Mouse (Mus musculus): ENCODE measurements around the gene Rock2. TPM values are rescaled to one million over a fixed set of nuclear protein-coding genes. Genes with fewer than 3 reads are reported as not detected.

The Rock2 gene
- total and polyA plus RNA-seq, 2 experiments from 2014 or later = 10.5 to 43.1 TPM

GRCm38 (mm10) chr12:16872006-16872405, 22.7 kb upstream of the Rock2 start:
- H3K27me3 ChIP-seq (ENCODE audit: insufficient read depth, low read length) = no peaks in the 10 kb centered on the region
- no peak overlapping the region for H3K4me3 ChIP-seq (ENCODE audit: low read depth, low read length)
- H3K9me3 ChIP-seq (ENCODE audit: low read length) = no peaks in the 10 kb centered on the region
- no peak for TF ChIP-seq CTCF (IDR thresholded peaks at IDR 0.05; ENCODE audit: low read depth)
- 93% methylated on average over 1 of the region's 1 CpGs for WGBS
- ATAC-seq = no peak
- DNase-seq = no peak
- H3K4me2 ChIP-seq (ENCODE audit: low read depth) = no peak overlapping the region
- no peaks in the 10 kb centered on the region for H3K36me3 ChIP-seq (ENCODE audit: insufficient read depth)
- H3K27ac ChIP-seq (ENCODE audit: low read depth, low read length) = no peak overlapping the region
- H3K4me1 ChIP-seq (ENCODE audit: insufficient read depth) = no peaks in the 10 kb centered on the region
- H3K9ac ChIP-seq = no peak overlapping the region

- Histone ChIP-seq H3K4me3 (ENCODE audit: low read depth, low read length) (no peak overlapping the region), H3K27me3 (ENCODE audit: insufficient read depth, low read length) (no peaks in the 10 kb centered on the region), H3K4me1 (ENCODE audit: insufficient read depth) (no peaks in the 10 kb centered on the region), H3K9me3 (ENCODE audit: low read length) (no peaks in the 10 kb centered on the region), H3K4me2 (ENCODE audit: low read depth) (no peak overlapping the region), H3K9ac (no peak overlapping the region), H3K36me3 (ENCODE audit: insufficient read depth) (no peaks in the 10 kb centered on the region), H3K27ac (ENCODE audit: low read depth, low read length) (no peak overlapping the region)
- DNase-seq (no peak), ATAC-seq (no peak)
- WGBS = 85% methylated on average over 7 of the region's 7 CpGs
- TF ChIP-seq CTCF (IDR thresholded peaks at IDR 0.05; ENCODE audit: low read depth) = no peak
These were observed 21.7 kb upstream of the Rock2 start for GRCm38 (mm10) chr12:16872926-16873464.

DNA sequence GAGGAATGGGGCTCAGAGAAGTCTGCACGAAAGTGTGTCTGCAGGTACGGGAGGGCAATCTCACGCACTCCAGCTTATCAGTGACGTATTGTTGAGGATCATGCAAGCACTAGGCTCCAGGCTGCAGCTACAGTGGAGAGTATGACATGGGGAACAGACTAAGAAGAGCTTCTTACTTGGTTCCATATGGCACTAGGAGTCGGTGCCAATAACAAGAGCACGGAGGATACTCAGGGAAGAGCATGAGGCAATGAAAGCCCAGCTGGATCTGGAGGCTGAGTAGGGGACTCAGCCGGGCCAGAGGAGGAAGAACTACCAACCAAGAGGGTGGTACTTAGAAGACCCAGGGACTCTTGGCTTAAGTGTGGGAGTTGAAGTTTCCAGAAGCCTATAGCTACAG, 21.1 kb upstream of the Rock2 start:
- no peak for DNase-seq
- H3K4me2 ChIP-seq (ENCODE audit: low read depth) = no peak overlapping the region
- TF ChIP-seq CTCF (IDR thresholded peaks at IDR 0.05; ENCODE audit: low read depth) = no peak
- H3K27me3 ChIP-seq (ENCODE audit: insufficient read depth, low read length) = no peaks in the 10 kb centered on the region
- no peak overlapping the region for H3K4me3 ChIP-seq (ENCODE audit: low read depth, low read length)
- H3K9me3 ChIP-seq (ENCODE audit: low read length) = no peaks in the 10 kb centered on the region
- WGBS = 76% methylated on average over 7 of the region's 7 CpGs
- H3K9ac ChIP-seq = no peak overlapping the region
- peak; percentile 61 for ATAC-seq
- no peaks in the 10 kb centered on the region for H3K4me1 ChIP-seq (ENCODE audit: insufficient read depth)
- H3K27ac ChIP-seq (ENCODE audit: low read depth, low read length) = no peak overlapping the region
- H3K36me3 ChIP-seq (ENCODE audit: insufficient read depth) = no peaks in the 10 kb centered on the region

DNA sequence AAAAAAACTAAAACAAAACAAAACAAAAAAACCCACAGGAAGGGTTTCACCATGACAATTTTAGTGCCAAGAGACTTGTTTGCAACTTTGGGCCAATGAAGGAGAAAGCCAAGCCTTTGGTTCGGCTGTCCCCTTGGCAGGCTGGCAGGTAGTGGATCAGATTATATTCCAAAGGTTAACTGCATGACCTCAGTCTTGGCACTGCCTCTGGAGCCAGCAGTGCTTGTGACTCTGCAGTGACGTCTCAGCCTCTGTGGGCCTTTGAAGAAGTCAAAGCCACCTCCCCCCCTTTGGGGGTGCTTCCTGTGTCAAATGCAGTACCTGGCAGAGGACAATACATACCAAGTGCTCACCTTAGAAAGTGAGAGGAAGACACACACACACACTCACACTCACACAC, 20.6 kb upstream of the Rock2 start:
- no peak overlapping the region for H3K4me2 ChIP-seq (ENCODE audit: low read depth)
- H3K9ac ChIP-seq = no peak overlapping the region
- H3K4me3 ChIP-seq (ENCODE audit: low read depth, low read length) = no peak overlapping the region
- H3K9me3 ChIP-seq (ENCODE audit: low read length) = no peaks in the 10 kb centered on the region
- no peak for DNase-seq
- WGBS = 43% methylated on average over 2 of the region's 2 CpGs
- H3K27me3 ChIP-seq (ENCODE audit: insufficient read depth, low read length) = no peaks in the 10 kb centered on the region
- no peak overlapping the region for H3K27ac ChIP-seq (ENCODE audit: low read depth, low read length)
- no peak for TF ChIP-seq CTCF (IDR thresholded peaks at IDR 0.05; ENCODE audit: low read depth)
- H3K4me1 ChIP-seq (ENCODE audit: insufficient read depth) = no peaks in the 10 kb centered on the region
- no peak for ATAC-seq
- H3K36me3 ChIP-seq (ENCODE audit: insufficient read depth) = no peaks in the 10 kb centered on the region

DNA sequence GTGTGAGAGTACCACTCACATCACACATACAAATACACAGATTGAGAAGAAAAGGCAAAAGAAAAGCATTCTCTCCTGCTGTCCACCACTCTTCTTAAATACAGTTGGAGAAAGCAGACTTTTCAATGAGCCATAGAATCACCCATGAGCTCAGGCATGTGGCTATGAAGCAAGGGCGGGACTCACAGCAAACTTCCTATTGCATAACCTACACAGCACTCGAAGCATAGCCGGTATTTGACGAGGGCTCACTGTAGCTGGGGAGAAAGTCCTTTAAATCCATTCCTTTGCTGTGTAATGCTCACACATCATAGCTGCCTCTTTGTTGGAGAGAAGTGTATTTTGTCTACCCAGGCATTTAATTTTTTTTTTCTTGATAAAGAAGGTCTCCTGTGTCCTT, 19.4 kb upstream of the Rock2 start:
- Histone ChIP-seq H3K4me2 (ENCODE audit: low read depth) (no peak overlapping the region), H3K4me1 (ENCODE audit: insufficient read depth) (no peaks in the 10 kb centered on the region), H3K27ac (ENCODE audit: low read depth, low read length) (no peak overlapping the region), H3K9me3 (ENCODE audit: low read length) (no peaks in the 10 kb centered on the region), H3K9ac (no peak overlapping the region), H3K27me3 (ENCODE audit: insufficient read depth, low read length) (no peaks in the 10 kb centered on the region), H3K4me3 (ENCODE audit: low read depth, low read length) (no peak overlapping the region), H3K36me3 (ENCODE audit: insufficient read depth) (no peaks in the 10 kb centered on the region)
- no peak for DNase-seq
- no peak for ATAC-seq
- 75% methylated on average over 4 of the region's 4 CpGs for WGBS
- TF ChIP-seq CTCF (IDR thresholded peaks at IDR 0.05; ENCODE audit: low read depth) = no peak

- 0 out of 2 replicates have a peak, but pooled peaks have one; percentile 32 for ATAC-seq
- 71% methylated on average over 7 of the region's 7 CpGs for WGBS
These were observed 19.0 kb upstream of the Rock2 start for GRCm38 (mm10) chr12:16875678-16876077.

DNA sequence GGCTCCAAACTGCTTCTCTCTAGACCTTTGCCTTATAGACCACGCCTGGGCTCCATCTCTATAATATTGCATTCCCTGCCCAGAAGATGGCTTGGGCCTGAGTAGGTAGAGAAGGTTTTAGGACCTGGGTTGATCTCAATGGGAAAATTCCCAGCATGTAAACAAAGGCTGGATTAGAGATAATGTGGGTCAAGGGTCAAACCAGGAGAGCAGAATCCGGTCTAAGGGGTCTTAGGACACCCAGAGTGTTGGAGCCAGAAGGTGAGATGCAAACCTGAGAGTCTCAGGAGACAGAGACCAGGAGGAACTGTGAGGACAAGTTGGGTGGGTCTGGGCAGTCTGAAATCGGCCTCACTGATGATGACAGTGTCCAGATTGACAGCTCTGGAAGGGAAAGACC, 18.0 kb upstream of the Rock2 start:
- WGBS = 53% methylated on average over 3 of the region's 3 CpGs
- TF ChIP-seq CTCF (IDR thresholded peaks at IDR 0.05; ENCODE audit: low read depth) = no peak
- no peaks in the 10 kb centered on the region for H3K4me1 ChIP-seq (ENCODE audit: insufficient read depth)

More at GRCm38 (mm10) chr12:16875678-16876077, 19.0 kb upstream of the Rock2 start:
- H3K36me3 ChIP-seq (ENCODE audit: insufficient read depth) = no peaks in the 10 kb centered on the region
- H3K4me2 ChIP-seq (ENCODE audit: low read depth) = no peak overlapping the region
- H3K9ac ChIP-seq = no peak overlapping the region
- H3K27ac ChIP-seq (ENCODE audit: low read depth, low read length) = no peak overlapping the region; the same call in 1 of the 2 replicates
- DNase-seq = no peak
- H3K9me3 ChIP-seq (ENCODE audit: low read length) = no peaks in the 10 kb centered on the region
- H3K4me3 ChIP-seq (ENCODE audit: low read depth, low read length) = no peak overlapping the region
- no peak for TF ChIP-seq CTCF (IDR thresholded peaks at IDR 0.05; ENCODE audit: low read depth)
- no peaks in the 10 kb centered on the region for H3K27me3 ChIP-seq (ENCODE audit: insufficient read depth, low read length)
- no peaks in the 10 kb centered on the region for H3K4me1 ChIP-seq (ENCODE audit: insufficient read depth)

More for the DNA sequence above, 18.0 kb upstream of the Rock2 start:
- Histone ChIP-seq H3K4me3 (ENCODE audit: low read depth, low read length) (no peak overlapping the region), H3K4me2 (ENCODE audit: low read depth) (no peak overlapping the region), H3K9ac (no peak overlapping the region), H3K9me3 (ENCODE audit: low read length) (no peaks in the 10 kb centered on the region), H3K27me3 (ENCODE audit: insufficient read depth, low read length) (no peaks in the 10 kb centered on the region), H3K36me3 (ENCODE audit: insufficient read depth) (no peaks in the 10 kb centered on the region), H3K27ac (ENCODE audit: low read depth, low read length) (no peak overlapping the region)
- ATAC-seq (no peak), DNase-seq (no peak)

Data from forebrain, postnatal 0 days (tissue).